Mouse (Mus musculus) gonadal fat pad, adult 2 months (tissue): ENCODE data around the gene Pak1. TPM values are rescaled to one million over a fixed set of nuclear protein-coding genes. Genes with fewer than 3 reads are reported as not detected.
"Not testable (repeated sequence)": the region's sequence is repeated elsewhere in the genome, so short reads cannot be mapped to it uniquely, and the experiment has no call there.

Source experiments
- DNase-seq: peaks from one replicate; pipeline ENCODE4 v3.0.0-alpha.2; 2012; ENCODE audit warnings: low read depth
- polyA plus RNA-seq: library from polyadenylated mRNA; depleted of rRNA; stranded (reverse); fragments of >200 nt; gene quantifications from 2 replicates; pipeline ENCODE4 v1.2.3, GENCODE M21; 2012; rRNA removed

The Pak1 gene
- polyA plus RNA-seq, 1 experiment: 4.0 TPM

DNA sequence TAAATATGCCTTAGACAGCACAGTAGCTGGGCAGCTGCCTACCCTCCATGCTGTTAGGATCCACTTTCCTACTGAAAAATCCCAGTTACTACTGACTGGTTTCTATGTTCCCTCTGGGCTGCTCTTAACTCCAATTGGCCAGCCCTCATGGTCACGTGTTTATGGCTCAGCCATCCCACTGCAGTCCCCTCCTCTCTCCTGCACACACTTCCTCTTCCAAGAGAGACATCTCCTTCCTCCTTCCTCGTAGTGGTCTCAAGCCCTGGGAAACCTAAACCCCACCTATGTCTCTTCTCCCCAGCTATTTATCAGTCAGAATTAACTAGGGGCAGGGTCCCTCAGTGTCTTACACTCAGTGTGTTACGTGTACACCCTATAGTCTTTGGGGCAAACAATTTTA is 61.2 kb downstream of the Pak1 start:
- not testable (repeated sequence) for DNase-seq

DNA sequence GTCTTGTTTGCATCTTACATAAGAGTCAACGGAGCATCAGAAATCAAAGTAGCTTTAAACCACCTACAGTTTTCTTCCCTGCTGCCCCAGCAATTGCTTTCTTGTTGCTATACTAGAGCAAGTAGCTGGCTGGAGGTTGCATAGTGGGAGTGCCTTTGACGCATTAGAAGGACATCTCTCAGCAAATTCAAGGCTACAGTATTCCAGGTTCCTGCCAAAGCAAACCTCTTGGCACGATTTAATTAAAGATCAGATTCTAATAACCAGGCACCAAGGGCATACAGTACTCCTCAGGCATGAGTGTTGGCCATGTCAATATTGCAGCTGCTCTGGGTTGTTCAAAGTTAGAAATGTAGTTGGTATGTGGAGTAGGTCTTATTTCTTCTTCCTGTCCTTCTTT is 62.0 kb downstream of the Pak1 start:
- DNase-seq: no peak

DNA sequence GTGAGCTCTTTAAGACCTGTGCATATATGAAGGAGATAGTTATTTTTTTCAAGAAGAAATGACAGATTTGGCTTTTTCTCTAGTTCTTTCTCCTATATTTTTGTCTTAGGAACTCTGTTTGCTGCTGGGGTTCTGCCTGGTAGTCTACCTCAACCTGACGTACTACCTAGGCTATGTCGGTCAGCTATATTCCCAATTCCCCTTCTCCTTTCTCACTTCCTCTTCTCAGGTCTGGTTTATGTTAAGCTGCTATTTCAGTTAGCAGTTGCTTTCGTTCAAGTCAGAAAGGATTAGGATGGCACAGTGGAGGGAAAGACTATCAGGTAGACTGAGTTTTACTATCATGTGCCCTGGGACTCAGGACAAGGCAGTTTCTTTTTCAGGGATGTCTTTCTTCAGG is 75.2 kb downstream of the Pak1 start:
- DNase-seq: no peak

DNA sequence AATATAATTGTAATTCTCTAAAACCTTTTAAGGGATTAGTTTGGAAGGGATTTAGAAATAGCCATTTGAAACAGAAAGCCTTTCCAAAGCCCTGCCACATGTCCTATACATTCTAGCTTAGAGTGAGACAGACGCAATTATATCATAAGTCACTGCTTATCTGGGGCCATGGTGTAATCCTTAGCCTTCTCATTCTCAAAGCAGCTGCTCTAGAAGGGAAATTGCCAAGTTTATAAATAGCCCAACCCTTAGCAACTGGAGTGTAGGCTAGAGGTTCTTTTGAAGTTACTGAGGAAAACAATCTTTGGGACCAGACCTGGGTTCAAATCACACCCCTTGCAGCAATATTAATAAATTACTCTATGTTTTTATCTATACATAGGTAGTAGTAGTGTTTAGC is 76.2 kb downstream of the Pak1 start:
- no peak for DNase-seq

DNA sequence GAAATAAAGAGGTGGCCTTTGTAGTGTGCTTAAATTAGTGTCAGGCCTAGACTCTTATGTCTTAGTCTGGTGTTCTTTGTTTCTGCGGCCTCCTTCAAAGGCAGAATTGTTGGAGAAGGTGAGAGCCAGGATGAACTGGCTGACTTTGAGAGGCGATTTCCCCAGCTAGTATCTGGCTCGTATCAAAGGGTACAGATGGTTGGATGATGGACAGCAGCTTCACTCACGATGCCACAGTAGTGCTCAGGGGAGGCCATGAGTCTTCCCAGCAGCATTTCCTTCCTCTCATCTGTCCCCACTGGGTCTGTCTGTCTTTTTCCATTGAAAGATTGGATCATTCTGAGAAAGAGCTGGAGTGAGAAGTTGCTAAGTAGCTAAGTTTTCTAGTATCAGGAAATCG is 79.5 kb downstream of the Pak1 start:
- no peak for DNase-seq

DNA sequence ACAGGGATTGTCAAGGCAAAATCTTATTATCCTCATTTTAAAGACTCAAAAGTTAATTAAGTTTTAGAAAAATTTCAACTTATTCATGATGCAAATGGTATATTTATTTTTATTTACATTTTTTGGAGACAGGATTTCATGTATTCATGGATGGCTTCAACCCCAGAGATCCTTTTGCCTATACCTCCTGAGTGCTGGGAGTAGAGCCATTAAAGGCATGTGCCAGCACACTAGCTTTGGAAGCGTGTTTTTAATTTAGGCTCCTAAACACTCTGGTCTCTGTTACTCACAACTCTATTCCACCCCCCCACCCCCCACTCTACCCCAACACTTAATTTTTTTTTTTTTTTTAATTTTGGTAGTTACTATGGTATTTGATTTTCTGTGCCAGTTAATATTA is 80.4 kb downstream of the Pak1 start:
- no peak for DNase-seq

DNA sequence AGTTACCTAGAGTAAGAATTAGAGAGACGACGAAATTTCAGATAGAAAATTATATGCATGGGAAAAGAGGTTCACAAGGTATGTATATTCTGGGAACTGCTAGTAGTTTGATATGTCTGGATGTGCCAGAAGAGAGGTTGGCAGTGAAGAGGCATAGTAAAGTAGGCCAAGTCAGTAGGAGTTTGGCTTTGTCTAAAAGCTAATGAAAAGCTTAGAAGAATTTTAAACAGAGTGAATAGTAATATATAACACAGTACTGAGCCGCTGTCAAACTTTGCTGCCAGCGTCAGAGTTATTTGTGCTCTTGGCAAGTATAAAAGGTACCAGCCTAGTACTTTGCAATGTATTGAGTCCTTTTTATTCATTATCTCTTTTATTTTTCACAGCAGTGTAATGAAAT is 84.1 kb downstream of the Pak1 start:
- DNase-seq: no peak

DNA sequence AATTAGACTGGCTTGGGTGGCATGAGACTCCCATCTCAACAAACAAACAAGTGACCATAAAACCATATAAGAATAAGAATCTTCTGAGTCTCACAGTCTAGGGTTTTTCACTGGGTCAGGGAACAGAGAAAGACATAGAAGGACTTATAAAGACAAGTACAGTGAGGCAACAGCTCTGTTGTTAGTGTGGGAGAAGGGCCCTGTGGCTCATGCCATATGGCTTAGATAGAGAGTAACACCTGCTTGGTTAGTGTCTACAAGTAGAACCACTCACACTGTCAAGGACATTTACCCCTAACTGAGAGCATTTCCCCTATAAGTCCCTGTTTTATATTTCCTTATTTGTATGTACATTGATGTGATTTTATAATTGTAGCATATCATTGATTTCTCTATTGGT is 85.0 kb downstream of the Pak1 start:
- no peak for DNase-seq

DNA sequence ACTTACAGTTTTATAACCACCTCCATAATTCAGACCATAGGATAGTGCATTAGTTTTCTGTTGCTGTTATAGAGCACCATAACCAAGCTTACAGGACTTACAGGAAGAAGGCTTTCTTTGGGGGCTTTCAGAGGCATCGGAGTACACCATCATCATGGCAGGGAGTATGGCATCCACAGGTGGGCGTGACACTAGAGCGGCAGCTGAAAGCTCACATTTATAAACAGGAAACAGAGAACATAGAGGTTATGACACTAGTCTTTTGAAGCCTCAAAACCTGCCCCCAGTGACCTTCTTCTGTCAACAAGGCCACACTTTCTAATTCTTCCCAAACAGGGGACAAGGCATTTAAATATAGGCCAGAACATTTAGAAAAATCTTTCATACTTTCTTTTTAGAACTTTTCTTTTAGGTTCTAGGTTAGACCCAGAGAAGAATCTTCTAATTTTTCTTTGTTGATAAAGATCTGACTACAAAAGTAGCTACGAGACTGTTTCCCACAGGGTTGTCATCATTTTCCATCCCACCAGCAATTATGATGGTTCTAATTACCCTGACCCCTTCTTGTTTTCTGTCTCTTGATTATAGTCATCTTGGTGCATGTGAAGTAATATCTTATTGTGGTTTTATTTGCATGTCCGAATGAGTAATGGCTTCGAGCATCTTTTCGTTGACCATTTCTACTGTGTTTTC is 89.7 kb downstream of the Pak1 start:
- DNase-seq: no peak

DNA sequence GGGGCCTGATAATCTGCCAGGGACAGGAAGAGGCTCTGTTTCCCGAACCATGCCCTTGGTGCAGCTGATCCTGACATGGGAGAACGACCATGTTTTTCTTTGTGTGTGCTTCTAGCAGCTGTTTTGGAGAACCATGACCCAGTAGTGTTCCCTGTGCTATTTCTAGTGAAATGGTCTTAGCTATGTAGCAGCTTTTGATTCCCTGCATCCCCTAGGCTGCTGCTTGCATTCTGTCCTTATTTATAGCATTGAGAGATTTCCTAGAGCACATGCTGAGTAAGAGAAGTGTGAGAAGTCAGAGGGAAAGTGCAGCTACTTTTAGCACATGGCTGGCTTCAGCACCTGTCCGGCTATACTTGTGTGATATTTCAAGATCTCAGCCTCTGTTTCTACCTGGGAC is 123.3 kb downstream of the Pak1 start:
- no peak for DNase-seq

DNA sequence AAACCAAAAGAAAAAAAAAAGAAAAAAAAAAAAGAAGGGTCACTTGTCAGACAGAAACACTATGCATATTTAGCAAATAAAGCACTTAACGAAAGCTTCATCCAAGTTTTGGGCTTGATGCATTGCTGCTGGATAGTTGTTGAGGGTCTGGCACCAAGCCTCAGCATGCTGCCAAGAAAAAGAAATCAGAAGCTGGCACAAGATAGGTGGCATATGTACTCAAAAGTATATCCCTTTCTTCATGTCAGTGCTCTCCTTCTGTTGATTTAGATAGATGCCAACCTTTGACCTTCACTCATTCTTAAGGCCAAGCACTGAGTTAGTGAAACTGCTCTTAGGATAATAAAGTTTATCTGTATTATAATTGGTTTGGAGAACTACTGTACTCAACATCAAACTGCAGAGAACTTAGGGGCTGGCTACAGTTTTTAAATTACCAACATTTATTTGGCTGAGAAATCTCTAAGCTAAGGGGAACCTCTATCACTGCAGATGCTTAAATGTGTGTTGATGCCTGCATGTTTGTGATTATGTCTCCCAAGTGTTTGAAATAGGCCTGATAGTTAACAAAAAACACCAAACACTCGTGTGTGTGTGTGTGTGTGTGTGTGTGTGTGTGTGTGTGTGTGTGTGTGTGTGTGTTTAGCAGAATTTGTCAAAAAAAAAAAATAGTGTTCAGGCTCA is 126.6 kb downstream of the Pak1 start:
- no peak for DNase-seq

DNA sequence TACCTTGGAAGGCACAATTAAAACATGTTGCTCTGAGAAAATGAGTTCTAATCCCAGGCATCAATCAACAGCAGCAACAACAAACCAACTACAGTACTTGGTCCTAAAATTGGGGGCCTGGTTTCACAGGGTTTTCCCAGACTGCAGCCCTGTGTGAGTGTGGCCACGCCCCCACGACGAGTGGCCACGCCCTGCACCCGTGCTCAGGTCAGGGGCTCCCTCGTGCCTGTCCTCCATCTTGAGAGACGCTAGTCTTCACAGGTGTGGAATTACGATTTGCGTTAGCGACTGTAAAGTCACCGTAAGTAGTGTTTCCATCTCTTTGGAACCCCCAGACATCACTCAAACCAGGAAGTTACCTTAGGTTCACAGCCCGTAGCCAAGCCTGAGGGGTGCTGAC is 131.4 kb downstream of the Pak1 start, which contains the start of gene Gdpd4:
Gene Gdpd4, plus strand, starts transcription at position 214 of the 400 bp plus-strand sequence.
- no peak for DNase-seq

DNA sequence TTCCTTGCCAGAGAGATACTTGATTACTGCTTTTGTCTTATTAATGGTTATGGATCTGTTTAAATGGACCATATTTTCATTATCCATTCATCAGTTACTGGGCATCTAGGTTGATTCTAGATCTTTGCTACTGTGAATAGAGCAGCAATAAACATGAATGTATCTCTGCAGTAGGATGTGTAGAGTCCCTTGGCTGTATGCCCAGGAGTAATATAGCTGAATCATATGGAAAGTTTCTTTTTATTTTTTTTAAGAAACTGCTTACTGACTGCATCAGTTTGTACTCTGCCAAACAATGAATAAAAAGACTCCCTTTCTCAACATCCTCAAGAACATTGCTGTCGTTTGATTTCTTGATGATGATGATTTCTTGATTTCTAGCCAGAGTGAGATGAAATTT is 137.5 kb downstream of the Pak1 start:
- no peak for DNase-seq

DNA sequence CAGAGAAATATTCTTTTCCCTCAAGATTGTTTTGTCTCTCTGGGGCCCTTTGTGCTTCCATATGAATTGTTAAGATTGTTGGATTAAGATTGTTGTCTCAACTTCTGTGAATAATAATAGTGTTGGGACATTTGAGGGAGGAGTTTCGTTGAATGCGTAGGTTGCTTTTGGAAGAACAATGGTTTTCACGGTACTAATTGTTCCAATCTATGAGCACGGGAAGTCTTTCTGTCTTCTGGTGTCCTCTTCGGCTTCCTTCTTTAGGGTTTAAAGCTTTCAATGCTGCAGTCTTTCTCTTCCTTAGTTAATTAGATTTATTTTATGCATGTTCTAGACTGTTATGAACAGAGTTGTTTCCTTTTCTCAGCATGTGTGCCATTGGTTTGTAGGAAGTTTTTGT is 138.6 kb downstream of the Pak1 start:
- peak; percentile 36 for DNase-seq

DNA sequence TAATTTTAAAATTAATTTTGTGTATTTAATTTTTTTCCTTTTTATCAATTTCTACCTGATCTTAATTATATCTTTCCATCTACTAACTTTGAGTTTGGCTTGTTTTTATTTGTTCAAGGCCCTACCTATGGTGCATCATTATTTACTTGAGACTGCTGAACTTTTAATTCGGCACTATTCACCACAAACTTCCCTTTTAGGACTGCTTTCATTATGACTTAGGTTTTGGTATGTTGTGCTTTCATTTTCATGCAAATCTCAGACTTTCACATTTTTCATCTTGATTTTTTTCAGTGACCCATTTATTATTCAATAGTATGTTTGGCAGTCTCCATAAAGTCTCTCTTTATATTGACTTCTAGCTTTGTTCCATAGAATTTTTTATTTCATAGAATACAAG is 156.1 kb downstream of the Pak1 start:
- DNase-seq: no peak

Other genes with a start within 250 kb of the Pak1 start
- 54.9 and 74.8 TPM in 2 replicates for gene Aamdc, start 209.0 kb upstream of the Pak1 start, polyA plus RNA-seq
- gene Rsf1, start 208.7 kb upstream of the Pak1 start, polyA plus RNA-seq: 2.2 and 3.1 TPM in 2 replicates
- gene Clns1a, start 91.9 kb upstream of the Pak1 start, polyA plus RNA-seq: 32.8 and 39.1 TPM in 2 replicates
- 21.2 and 24.1 TPM in 2 replicates for gene Aqp11, start 50.3 kb upstream of the Pak1 start, polyA plus RNA-seq
- 0.05 and 0.06 TPM in 2 replicates for gene Gdpd4, start 131.4 kb downstream of the Pak1 start, polyA plus RNA-seq